ENCODE assay signal across 24 mouse cellular contexts in the genomic region with DNA sequence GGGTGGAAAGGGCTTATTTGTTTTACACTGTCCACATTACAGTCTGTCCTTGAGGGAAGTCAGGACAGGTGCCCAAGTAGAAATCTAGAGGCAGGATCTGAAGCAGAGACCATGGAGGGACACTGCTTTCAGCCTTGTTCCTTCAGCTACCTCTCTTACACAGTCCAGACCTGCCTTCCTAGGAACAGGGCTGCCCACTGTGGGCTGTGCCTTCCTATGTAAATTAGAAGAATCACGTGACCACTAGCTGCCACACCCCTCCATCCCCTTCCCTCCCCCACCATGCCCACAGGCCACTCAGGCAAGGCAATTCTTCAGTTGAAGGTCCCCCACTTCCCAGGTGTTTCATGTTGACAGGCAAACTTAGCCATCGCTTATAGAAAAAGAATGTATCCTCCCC.
DNase-seq lines count a peak whose midpoint lies in the region; ATAC-seq lines count a peak whose summit lies in the region.
"Had no signal": no experiment of that assay in that cellular context is flagged by ENCODE, and none has a peak within 500 bp of the region (broad histone marks: within the 10 kb centered on the region; RNA-seq: fewer than 3 reads in every experiment).

No protein-coding gene starts in this region.

- no peak overlapping the region for H3K4me2 ChIP-seq in liver, embryonic 12.5 days
- H3K4me2 ChIP-seq: forebrain, embryonic 12.5 days; forebrain, embryonic 15.5 days; heart, embryonic 13.5 days; hindbrain, embryonic 14.5 days; intestine, embryonic 15.5 days had no signal

- H3K4me3 ChIP-seq in liver, embryonic 12.5 days, result no peak overlapping the region
- H3K4me3 ChIP-seq: forebrain, embryonic 12.5 days; forebrain, embryonic 15.5 days; heart, embryonic 13.5 days; intestine, embryonic 15.5 days had no signal

- no peak overlapping the region for H3K27ac ChIP-seq in liver, embryonic 12.5 days
- H3K27ac ChIP-seq: forebrain, embryonic 12.5 days; forebrain, embryonic 15.5 days; heart, embryonic 13.5 days; hindbrain, embryonic 14.5 days; hindbrain, postnatal 0 days; intestine, embryonic 15.5 days had no signal

- no peaks in the 10 kb centered on the region for H3K36me3 ChIP-seq in liver, embryonic 12.5 days
- H3K36me3 ChIP-seq: forebrain, embryonic 12.5 days; forebrain, embryonic 15.5 days; heart, embryonic 13.5 days; intestine, embryonic 15.5 days had no signal

- ATAC-seq in erythroblast, adult 5-6 weeks (replicated peaks; ENCODE audit: low FRiP score, poor library complexity, severe bottlenecking), result peak; percentile 32; the same call in 1 of the 2 replicates
- peak; percentile 43; the same call in 1 of the 2 replicates for ATAC-seq in megakaryocyte, adult 5-6 weeks (ENCODE audit: poor library complexity, severe bottlenecking)
- ATAC-seq in liver, embryonic 12.5 days, result no peak
- ATAC-seq: activated CD4-positive, CD25-positive, alpha-beta regulatory T cell, adult 4 months; forebrain, embryonic 15.5 days; hindbrain, postnatal 0 days; intestine, embryonic 15.5 days had no signal

- H3K4me1 ChIP-seq in liver, embryonic 12.5 days, result no peaks in the 10 kb centered on the region

- peak; percentile 24 for DNase-seq in 416B (ENCODE audit: low read depth)
- DNase-seq in CD4-positive helper T cell, adult 2 months (ENCODE audit: low read depth, low spot score), result peak; percentile 28
- no peak for DNase-seq in liver
- no peak for DNase-seq in left cerebral cortex, adult 8-10 months (ENCODE audit: low spot score in 2 of 2)
- DNase-seq in thymus, adult 18-20 months, result no peak
- DNase-seq: adrenal gland, adult 8-10 months; adrenal gland, postnatal 25 days; cerebellum, adult 11-12 months; cerebellum, adult 8-10 months; cerebellum, postnatal 10 days; cerebellum, postnatal 36 days; gastrocnemius, postnatal 25 days; heart, postnatal 14 days; heart, postnatal 4 days had no signal

- 50% methylated on average over 2 of the region's 2 CpGs for WGBS in liver, embryonic 12.5 days (ENCODE audit: insufficient replicate concordance)

- no peak overlapping the region for H3K9ac ChIP-seq in liver, embryonic 12.5 days
- H3K9ac ChIP-seq: forebrain, embryonic 12.5 days; forebrain, embryonic 15.5 days; heart, embryonic 13.5 days; hindbrain, embryonic 14.5 days; intestine, embryonic 15.5 days had no signal

- H3K9me3 ChIP-seq in liver, embryonic 12.5 days (replicated peaks), result no peaks in the 10 kb centered on the region
- H3K9me3 ChIP-seq: forebrain, embryonic 12.5 days; forebrain, embryonic 15.5 days; heart, embryonic 13.5 days; intestine, embryonic 15.5 days had no signal

- peaks cover 4% of the 10 kb centered on the region for H3K27me3 ChIP-seq in liver, embryonic 12.5 days (replicated peaks)
- H3K27me3 ChIP-seq: forebrain, embryonic 12.5 days; forebrain, embryonic 15.5 days; heart, embryonic 13.5 days; intestine, embryonic 15.5 days had no signal

Comparison
In these comparisons a context has a peak if more than half of its experiments do, and no peak if none do; other contexts are left out.
1. DNase-seq: peak in 416B (single experiment) and CD4-positive helper T cell, adult 2 months (single experiment); none in liver (single experiment), left cerebral cortex, adult 8-10 months (0 of 2) and thymus, adult 18-20 months (0 of 2).